Mouse (Mus musculus): ENCODE results near the gene Lamc3.
"Not testable (repeated sequence)": the region's sequence is repeated elsewhere in the genome, so short reads cannot be mapped to it uniquely, and the experiment has no call there.

Lamc3 gene

GRCm38 (mm10) chr2:31876446-31876845 is 10.6 kb upstream of the Lamc3 start:
- no peak for DNase-seq (ENCODE audit: low spot score in 2 of 2)

GRCm38 (mm10) chr2:31878610-31879009 is 8.5 kb upstream of the Lamc3 start:
- no peak for DNase-seq (ENCODE audit: low spot score in 2 of 2)

DNA sequence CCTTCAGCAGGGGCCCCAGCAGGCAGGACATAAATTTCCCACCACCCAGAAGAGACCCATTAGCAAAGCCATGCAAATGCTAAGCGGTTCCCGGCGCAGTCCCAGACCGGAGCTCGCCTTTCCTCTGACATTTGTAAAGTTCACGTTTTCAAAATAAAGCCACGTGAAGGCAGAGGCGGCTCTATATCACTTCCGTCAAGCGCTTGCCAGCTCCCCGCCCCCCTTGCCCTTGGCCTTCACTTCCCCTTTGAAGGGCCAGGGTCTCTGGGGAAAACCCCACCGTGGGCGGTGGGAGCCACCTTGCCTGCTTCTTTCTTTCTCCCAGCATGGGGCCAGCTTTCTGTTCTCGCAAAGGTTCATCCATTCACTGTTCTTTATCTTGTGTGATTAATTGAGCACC is 6.2 kb upstream of the Lamc3 start:
- no peak for DNase-seq (ENCODE audit: low spot score in 2 of 2)

DNA sequence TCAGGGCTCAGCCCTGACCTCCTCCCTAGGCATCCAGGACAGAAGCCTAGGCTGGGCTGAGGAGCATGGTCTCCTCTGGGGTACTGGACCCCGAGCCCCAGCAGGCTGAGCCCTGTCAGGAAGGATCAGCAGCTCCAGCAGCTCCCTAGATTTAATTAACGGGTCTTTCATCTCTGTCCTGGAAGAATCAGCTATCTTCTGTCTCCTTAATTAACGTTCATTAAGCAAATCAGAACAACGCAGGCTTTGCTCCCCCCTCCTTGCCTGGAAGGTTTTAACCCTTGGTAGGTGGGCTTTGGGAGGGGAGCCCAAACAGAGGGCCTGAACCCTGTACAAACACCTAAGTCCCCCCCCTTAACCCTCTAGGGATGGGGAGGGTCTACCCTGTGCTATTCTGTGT is 4.0 kb upstream of the Lamc3 start:
- DNase-seq (ENCODE audit: low spot score in 2 of 2), result no peak

DNA sequence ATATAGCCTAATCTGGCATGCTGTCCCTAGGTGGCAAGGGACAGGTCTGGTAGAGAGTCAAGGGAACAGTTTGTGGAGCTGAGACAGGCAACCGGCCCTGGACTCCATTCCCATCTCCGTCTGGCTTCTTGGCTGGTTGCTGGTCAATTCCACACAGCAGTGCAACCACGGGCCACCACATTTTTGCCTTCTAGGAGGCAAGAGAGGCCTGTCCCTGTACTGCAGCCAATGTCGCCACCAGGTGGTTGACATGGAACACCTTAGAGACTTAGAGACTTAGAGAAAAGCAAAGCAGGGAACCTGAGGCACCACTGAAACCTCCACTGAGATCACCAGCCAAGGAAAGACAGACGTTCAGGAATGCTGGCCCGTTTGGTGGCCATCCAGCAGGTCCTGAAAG is 2.3 kb upstream of the Lamc3 start:
- DNase-seq (ENCODE audit: low spot score in 2 of 2), result peak in 1 of 2 experiments; percentile 63

GRCm38 (mm10) chr2:31888871-31889270 is 1.8 kb downstream of the Lamc3 start:
- DNase-seq (ENCODE audit: low spot score in 2 of 2), result no peak

DNA sequence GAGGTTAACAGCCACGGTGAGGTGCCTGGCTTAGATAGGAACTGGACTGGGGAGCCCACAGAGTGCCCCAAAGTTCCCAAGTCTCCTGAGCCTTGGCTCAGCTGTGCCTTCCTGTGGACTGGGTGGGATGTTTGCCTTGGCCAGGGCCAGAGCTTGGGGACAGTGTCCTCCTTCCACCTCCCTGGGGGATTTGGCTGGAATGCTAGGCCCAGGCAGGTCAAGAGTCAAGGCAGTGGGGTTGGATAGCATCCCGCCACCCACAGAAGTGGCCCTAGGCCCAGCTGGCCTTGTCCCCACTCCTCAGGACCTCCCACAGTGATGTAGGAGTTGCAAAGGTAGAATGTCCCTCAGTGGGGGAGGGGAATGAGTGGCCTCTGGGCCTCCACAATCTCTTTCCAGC is 4.1 kb downstream of the Lamc3 start:
- DNase-seq (ENCODE audit: low spot score in 2 of 2), result no peak

DNA sequence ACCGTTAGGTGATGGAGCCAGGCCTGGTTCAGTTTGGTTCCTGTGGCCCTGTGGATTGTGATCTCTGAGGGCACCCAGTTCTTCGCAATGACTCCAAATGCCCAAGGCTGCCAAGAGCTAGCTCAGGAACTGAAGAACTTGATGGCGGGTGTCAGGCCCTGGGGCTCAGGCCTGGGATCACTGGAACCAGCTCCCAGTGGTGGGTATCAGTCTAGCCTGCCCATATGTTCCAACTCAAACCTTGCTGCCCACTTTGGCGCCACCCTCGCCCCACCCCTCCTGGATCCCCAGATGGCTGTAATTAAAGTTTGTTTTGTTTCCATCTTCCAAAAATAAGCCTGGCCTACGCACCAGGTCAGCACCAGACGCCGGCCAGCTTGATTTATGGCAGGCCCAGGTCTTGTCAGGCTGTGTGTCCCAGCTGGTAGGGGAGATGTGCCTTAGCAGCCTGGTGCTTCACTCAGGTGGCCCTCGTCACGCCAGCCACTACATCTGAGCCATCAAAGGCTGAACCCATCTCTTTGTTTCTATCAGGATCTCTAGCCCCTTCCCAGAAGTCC is 6.1 kb downstream of the Lamc3 start:
- DNase-seq (ENCODE audit: low spot score in 2 of 2), result no peak

GRCm38 (mm10) chr2:31894221-31894870 is 7.3 kb downstream of the Lamc3 start:
- DNase-seq (ENCODE audit: low spot score in 2 of 2), result no peak

GRCm38 (mm10) chr2:31900932-31901331 is 13.8 kb downstream of the Lamc3 start:
- DNase-seq (ENCODE audit: low spot score in 2 of 2), result no peak

- DNase-seq (ENCODE audit: low spot score in 2 of 2), result no peak
Observed at GRCm38 (mm10) chr2:31901659-31902362, 14.7 kb downstream of the Lamc3 start.

DNA sequence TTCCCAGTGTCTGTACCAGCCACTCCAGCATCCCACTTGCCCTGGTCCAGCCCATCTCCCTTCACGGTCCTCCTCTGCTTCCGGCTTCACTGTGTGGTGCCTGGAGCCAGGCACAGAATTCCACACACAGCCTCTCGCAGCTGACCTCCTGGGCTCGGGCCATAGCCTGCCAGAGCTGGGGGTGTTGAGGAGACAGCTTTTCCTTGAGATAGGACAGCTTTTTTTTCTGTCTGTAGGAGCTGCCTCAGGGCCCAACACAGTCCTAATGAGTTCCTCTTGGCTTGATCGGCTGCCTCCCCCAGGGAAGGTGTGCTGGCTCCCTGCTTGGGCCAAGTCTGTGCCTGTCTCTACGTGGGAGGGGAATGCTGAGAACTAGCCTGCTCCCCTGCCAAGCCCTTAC is 17.0 kb downstream of the Lamc3 start:
- DNase-seq (ENCODE audit: low spot score in 2 of 2), result no peak

GRCm38 (mm10) chr2:31904622-31905021 is 17.5 kb downstream of the Lamc3 start:
- no peak for DNase-seq (ENCODE audit: low spot score in 2 of 2)

- no peak for DNase-seq (ENCODE audit: low spot score in 2 of 2)
Observed at GRCm38 (mm10) chr2:31905682-31906081, 18.6 kb downstream of the Lamc3 start.

DNA sequence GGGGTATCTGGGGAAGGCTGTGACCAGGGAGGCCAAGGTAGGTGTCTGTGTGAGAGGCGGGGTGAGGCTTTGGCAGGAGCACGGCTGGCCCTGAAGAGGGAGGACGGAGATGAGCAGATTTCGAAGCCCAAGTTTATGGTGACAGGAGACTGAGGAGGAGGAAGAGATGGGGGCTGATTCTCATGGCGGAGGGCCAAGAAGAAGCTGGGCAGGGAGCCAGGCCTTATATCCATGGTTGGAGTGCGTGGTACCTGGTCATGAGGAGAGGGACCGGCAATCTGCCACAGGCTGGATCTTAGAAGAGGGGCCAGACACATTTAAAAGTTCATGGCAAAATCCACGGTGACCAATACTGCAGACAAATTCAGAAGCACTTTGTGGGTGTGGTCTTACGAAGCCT is 19.3 kb downstream of the Lamc3 start:
- no peak for DNase-seq (ENCODE audit: low spot score in 2 of 2)

- DNase-seq (ENCODE audit: low spot score in 2 of 2), result no peak
Observed at GRCm38 (mm10) chr2:31912575-31912974, 25.5 kb downstream of the Lamc3 start.

- DNase-seq (ENCODE audit: low spot score in 2 of 2), result not testable (repeated sequence)
Observed at GRCm38 (mm10) chr2:31914213-31914612, 27.1 kb downstream of the Lamc3 start.

DNA sequence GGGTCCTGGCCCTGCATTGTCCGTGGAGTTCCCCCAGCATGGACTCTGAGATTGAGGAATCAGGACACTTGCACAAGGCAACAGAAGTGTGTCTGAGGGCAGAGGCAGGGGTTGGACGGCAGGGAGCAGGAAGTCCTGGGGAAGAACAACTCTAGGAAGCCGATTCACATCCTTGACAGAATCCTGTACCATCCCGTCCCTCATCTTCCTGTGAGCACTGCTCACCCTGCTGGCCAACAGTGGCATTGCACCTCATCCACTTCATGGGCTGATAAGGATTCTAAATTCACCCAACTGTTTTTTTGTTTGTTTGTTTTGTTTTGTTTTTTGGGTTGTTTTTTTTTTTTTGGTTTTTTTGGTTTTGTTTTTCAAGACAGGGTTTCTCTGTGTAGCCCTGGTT is 28.0 kb downstream of the Lamc3 start:
- peak in 1 of 2 experiments; percentile 78 for DNase-seq (ENCODE audit: low spot score in 2 of 2)

GRCm38 (mm10) chr2:31917636-31918035 is 30.5 kb downstream of the Lamc3 start:
- DNase-seq (ENCODE audit: low spot score in 2 of 2), result peak in 1 of 2 experiments; percentile 28

GRCm38 (mm10) chr2:31923645-31924044 is 36.6 kb downstream of the Lamc3 start:
- DNase-seq (ENCODE audit: low spot score in 2 of 2), result no peak

DNA sequence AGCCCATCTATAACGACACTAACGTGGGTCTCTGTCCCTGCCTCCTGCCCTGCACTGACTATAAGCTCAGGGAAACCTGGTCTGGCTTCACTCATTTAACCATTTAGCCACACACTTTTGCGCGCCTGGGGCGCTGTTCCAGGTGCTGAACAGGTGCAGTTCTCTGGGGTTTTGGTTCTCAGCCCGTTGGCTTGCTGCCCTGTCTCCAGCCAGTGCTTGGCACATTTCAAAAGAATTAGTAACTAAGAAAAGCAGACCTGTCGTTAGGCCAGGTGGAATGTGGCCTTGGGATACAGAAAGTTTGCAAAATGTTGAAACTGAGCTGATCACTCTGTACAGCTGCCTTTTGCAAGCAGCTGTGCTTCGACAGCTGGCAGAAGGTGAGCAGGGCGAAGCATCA is 37.7 kb downstream of the Lamc3 start:
- no peak for DNase-seq (ENCODE audit: low spot score in 2 of 2)

GRCm38 (mm10) chr2:31925936-31926335 is 38.8 kb downstream of the Lamc3 start:
- no peak for DNase-seq (ENCODE audit: low spot score in 2 of 2)

GRCm38 (mm10) chr2:31929664-31930063 is 42.6 kb downstream of the Lamc3 start:
- no peak for DNase-seq (ENCODE audit: low spot score in 2 of 2)

Measured in frontal cortex, postnatal 10 days (tissue).